Mouse (Mus musculus) forebrain, embryonic 15.5 days (tissue): Measurements from ENCODE around the gene Pml. TPM values are rescaled to one million over a fixed set of nuclear protein-coding genes. Genes with fewer than 3 reads are reported as not detected.
"Not testable (repeated sequence)": the region's sequence is repeated elsewhere in the genome, so short reads cannot be mapped to it uniquely, and the experiment has no call there.

Source experiments
- ATAC-seq: fragments of 200-750 bp; cut with Nextera tagmentation; replicated peaks from 2 replicates; pipeline ENCODE4 v1.8.0; 2017; ENCODE audit warnings: mild to moderate bottlenecking, moderate TSS enrichment, moderate library complexity
- H3K27ac ChIP-seq: fragments of 300-500 bp; sonication (generic); replicated peaks from 2 replicates; pipeline ENCODE4 v1.5.1; 2015; ENCODE audit warnings: mild to moderate bottlenecking, inconsistent platforms
- H3K27me3 ChIP-seq: fragments of 300-500 bp; sonication (generic); 2 replicates; pipeline ENCODE4 v1.6.1; 2015; ENCODE audit warnings: inconsistent platforms
- H3K36me3 ChIP-seq: fragments of 300-500 bp; sonication (generic); 2 replicates; pipeline ENCODE4 v1.6.1; 2015; ENCODE audit warnings: mild to moderate bottlenecking, inconsistent platforms
- H3K4me1 ChIP-seq: fragments of 300-500 bp; sonication (generic); 2 replicates; pipeline ENCODE4 v1.6.1; 2015; ENCODE audit warnings: inconsistent platforms
- H3K4me2 ChIP-seq: fragments of 300-500 bp; sonication (generic); replicated peaks from 2 replicates; pipeline ENCODE4 v1.6.1; 2015; ENCODE audit warnings: mild to moderate bottlenecking, inconsistent platforms
- H3K4me3 ChIP-seq: fragments of 300-500 bp; sonication (generic); 2 replicates; pipeline ENCODE4 v1.5.1; 2015; ENCODE audit warnings: mild to moderate bottlenecking, inconsistent platforms
- H3K9ac ChIP-seq: fragments of 300-500 bp; sonication (generic); replicated peaks from 2 replicates; pipeline ENCODE4 v1.6.1; 2015; ENCODE audit warnings: mild to moderate bottlenecking, inconsistent platforms
- H3K9me3 ChIP-seq: fragments of 300-500 bp; sonication (generic); 2 replicates; pipeline ENCODE4 v1.6.1; 2016; ENCODE audit warnings: inconsistent platforms
- WGBS: fragments of 180-500 bp; shearing (Covaris S2); methylation state at CpG from one replicate; pipeline ENCODE4 v1.1.7; 2015; ENCODE audit warnings: mixed read lengths; 5-methylcytosine and 5-hydroxymethylcytosine counted together
- polyA plus RNA-seq: library from polyadenylated mRNA; unstranded; fragments of >200 nt; fragmentation: Nextera tagmentation; extraction: Ambion mirVana; gene quantifications from 2 replicates; pipeline ENCODE4 v1.2.1, GENCODE M21; 2015

Pml gene
- polyA plus RNA-seq, 1 experiment from 2014 or later, result 7.5 TPM

GRCm38 (mm10) chr9:58268384-58269313 lies 19.1 kb upstream of the Pml start:
- ATAC-seq, result no peak
- Histone ChIP-seq H3K9me3 (no peaks in the 10 kb centered on the region), H3K36me3 (no peaks in the 10 kb centered on the region), H3K4me3 (no peak overlapping the region), H3K27ac (no peak overlapping the region), H3K4me1 (no peaks in the 10 kb centered on the region), H3K9ac (no peak overlapping the region), H3K27me3 (no peaks in the 10 kb centered on the region), H3K4me2 (no peak overlapping the region)
- WGBS, result 61% methylated on average over 12 of the region's 12 CpGs

DNA sequence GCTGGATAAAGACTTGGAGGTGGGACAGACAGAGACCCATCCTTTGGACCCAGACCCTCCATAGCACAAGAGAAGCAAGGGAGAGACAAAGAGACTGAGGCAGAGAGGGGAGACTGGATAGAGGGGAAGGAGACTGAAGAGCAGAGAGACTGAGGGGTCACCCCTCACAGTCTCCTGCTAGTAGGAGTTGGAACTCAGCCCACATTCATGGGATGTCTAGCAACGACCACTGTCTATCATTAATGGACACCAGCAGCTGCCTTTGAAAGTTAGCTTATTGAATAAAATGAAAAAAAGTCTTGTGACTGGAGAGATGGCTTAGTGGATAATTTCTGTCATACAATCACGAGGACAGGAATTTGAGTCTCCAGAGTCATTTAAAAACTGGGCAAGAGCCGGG lies 17.5 kb upstream of the Pml start:
- Histone ChIP-seq H3K4me3 (no peak overlapping the region), H3K4me1 (no peaks in the 10 kb centered on the region), H3K27ac (no peak overlapping the region), H3K36me3 (peaks cover 9% of the 10 kb centered on the region), H3K27me3 (no peaks in the 10 kb centered on the region), H3K9ac (no peak overlapping the region), H3K4me2 (no peak overlapping the region), H3K9me3 (no peaks in the 10 kb centered on the region)
- 74% methylated on average over 3 of the region's 3 CpGs for WGBS
- no peak for ATAC-seq

- ATAC-seq, result no peak
- H3K4me2 ChIP-seq, result no peak overlapping the region
- H3K9ac ChIP-seq, result no peak overlapping the region
- no peak overlapping the region for H3K27ac ChIP-seq
- H3K4me1 ChIP-seq, result no peaks in the 10 kb centered on the region
- WGBS, result 48% methylated on average over 4 of the region's 4 CpGs
- no peaks in the 10 kb centered on the region for H3K9me3 ChIP-seq
- peaks cover 14% of the 10 kb centered on the region for H3K36me3 ChIP-seq
- no peaks in the 10 kb centered on the region for H3K27me3 ChIP-seq
- no peak overlapping the region for H3K4me3 ChIP-seq
Observed at GRCm38 (mm10) chr9:58266571-58267011, 17.0 kb upstream of the Pml start.

- Histone ChIP-seq H3K4me2 (no peak overlapping the region), H3K36me3 (peaks cover 22% of the 10 kb centered on the region), H3K4me1 (no peaks in the 10 kb centered on the region), H3K9me3 (no peaks in the 10 kb centered on the region), H3K9ac (no peak overlapping the region), H3K27ac (no peak overlapping the region), H3K4me3 (no peak overlapping the region), H3K27me3 (no peaks in the 10 kb centered on the region)
- WGBS, result 84% methylated on average over 3 of the region's 3 CpGs
- ATAC-seq, result no peak
Observed at GRCm38 (mm10) chr9:58265368-58265767, 15.8 kb upstream of the Pml start.

DNA sequence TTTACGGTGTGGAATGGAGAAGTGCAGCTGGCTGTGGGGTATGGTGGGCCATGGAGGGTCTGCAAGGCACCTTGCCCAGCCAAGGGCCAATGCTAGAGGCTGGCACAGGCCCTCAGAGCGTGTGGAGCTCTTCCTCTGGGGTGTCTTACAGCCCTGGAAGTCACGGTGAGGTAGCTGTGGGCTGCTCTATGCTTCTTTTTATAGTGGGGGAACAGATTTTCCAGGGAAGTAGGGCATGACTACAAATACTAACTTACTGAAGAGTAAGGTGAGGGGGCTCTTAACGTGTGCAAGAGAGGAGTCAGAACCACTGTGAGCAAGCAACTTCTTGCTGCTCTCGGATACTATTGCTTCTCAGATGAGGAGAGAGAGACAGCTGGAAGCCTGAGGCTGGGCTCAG lies 12.9 kb upstream of the Pml start:
- H3K36me3 ChIP-seq, result peaks cover 46% of the 10 kb centered on the region
- H3K27ac ChIP-seq, result no peak overlapping the region

DNA sequence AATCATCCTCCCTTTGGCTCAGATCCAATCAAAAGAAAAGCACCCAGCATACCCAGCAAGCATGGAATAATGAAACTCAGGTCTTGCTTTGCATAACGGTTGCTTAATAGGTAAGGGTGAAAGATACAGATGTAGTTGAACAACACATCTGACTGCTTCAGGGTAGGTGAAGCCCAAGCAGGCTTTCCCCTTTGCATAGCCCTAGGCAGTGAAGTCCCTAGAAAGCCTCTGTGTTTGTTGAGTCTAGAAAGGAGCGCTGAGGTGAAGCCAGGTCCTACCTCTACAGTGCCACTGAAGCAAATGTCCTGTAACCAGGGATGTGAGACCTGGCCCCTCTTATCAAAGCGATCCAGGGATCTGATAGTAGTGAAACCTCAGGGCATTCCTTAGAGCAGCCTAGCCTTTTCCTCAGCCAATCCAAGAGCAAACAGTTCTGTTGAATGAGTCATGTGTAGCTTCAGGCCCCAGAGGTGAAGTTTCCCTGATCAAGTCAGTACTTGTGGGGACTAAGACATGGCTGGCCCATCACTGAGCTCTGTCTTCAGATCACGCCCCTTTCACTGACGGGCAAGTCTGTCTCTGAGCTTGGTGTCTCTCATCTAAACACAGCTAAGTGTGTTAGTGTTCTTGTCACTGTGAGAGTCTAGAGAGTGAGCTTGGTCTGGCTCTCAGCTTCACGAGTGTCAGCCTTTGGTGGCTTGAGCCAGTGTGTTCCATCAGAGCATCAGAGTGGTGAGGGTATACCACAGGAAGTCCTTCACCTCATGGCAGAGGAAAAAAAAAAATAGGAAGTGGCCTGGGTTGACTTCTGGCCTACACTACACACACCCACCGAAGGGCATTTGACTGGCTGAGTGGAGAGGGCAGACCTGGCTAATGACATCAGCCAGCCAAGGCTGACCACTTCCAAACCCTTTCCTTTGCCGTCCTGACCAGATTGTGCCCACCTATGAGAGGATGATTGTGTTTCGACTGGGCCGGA lies 6.4 kb upstream of the Pml start:
- Histone ChIP-seq H3K4me2 (no peak overlapping the region), H3K9me3 (no peaks in the 10 kb centered on the region), H3K4me1 (peaks cover 13% of the 10 kb centered on the region), H3K4me3 (no peak overlapping the region), H3K27me3 (no peaks in the 10 kb centered on the region), H3K36me3 (peaks cover 42% of the 10 kb centered on the region), H3K9ac (no peak overlapping the region), H3K27ac (no peak overlapping the region)
- WGBS, result 92% methylated on average over 10 of the region's 10 CpGs
- no peak for ATAC-seq

More for the DNA sequence above, 12.9 kb upstream of the Pml start:
- Histone ChIP-seq H3K9ac (no peak overlapping the region), H3K4me3 (no peak overlapping the region), H3K4me2 (no peak overlapping the region), H3K4me1 (no peaks in the 10 kb centered on the region), H3K27me3 (no peaks in the 10 kb centered on the region), H3K9me3 (no peaks in the 10 kb centered on the region)
- 94% methylated on average over 5 of the region's 5 CpGs for WGBS
- ATAC-seq, result no peak

- Histone ChIP-seq H3K4me2 (no peak overlapping the region), H3K4me3 (no peak overlapping the region), H3K4me1 (peaks cover 16% of the 10 kb centered on the region), H3K9me3 (no peaks in the 10 kb centered on the region), H3K9ac (no peak overlapping the region), H3K27me3 (no peaks in the 10 kb centered on the region), H3K27ac (no peak overlapping the region), H3K36me3 (peaks cover 35% of the 10 kb centered on the region)
- 58% methylated on average over 2 of the region's 2 CpGs for WGBS
- ATAC-seq, result no peak
Observed at GRCm38 (mm10) chr9:58255105-58255504, 5.5 kb upstream of the Pml start.

DNA sequence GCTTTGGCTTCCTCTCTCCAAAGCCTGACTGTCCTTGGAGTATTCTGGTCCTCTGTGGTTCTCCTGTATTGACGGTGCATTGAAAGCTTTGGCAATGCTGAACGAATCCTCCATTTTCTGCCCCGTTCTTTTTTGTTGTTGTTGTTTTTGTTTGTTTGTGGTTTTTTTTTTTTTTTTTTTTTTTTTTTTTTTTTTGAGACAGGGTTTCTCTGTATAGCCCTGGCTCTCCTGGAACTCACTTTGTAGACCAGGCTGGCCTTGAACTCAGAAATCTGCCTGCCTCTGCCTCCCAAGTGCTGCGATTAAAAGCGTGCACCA lies 4.2 kb upstream of the Pml start:
- Histone ChIP-seq H3K36me3 (peaks cover 24% of the 10 kb centered on the region), H3K27ac (peak overlapping the region; percentile 62; the same call in 1 of the 2 replicates), H3K4me2 (peak overlapping the region; percentile 82), H3K4me1 (peaks cover 29% of the 10 kb centered on the region), H3K4me3 (peak overlapping the region; percentile 83), H3K9ac (peak overlapping the region; percentile 87)
- not testable (repeated sequence) for H3K27me3 ChIP-seq, H3K9me3 ChIP-seq, ATAC-seq
- WGBS, result 77% methylated on average over 5 of the region's 5 CpGs

DNA sequence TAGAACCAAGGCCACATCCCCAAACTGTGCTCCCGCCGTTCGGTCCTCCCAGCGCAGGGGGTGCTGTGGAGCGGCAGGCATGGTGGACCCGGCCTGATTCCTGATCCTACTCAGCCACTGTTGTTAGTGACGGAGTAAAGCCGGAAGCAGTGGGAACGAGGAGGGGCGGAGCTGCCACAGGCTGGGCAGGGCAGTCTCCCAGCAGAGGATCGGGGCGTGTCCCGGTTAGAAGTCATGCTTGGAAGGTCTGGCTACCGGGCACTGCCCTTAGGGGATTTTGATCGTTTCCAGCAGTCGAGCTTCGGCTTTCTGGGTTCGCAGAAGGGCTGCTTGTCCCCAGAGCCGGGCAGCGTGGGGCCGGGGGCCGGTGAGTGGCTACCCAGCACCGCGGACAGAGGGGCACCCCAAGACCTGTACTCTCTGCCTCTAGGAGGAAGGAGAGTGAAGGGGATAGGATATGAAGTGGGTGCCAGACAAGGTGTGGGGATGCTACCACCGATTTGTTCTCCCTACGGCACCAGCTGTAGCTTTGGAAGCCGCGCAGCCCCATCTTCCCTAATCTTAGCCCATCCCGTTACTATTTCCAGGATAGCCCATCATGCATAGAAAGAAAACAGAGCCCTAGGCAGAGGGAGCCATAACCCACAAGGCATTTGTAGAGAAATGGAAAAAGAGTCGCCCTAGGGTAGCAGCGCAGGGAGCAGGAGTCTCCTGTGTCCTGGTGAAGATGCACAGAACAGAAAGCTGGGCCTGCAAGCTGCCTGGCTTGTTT lies 3.6 kb upstream of the Pml start, which contains the start of gene Stoml1:
Stoml1 (plus strand) TSS at position 132 of the 772 bp plus-strand sequence.
- peak within 1 kb of the TSS; percentile 83 for H3K4me3 ChIP-seq
- H3K4me1 ChIP-seq, result peaks cover 32% of the 10 kb centered on the region
- WGBS, result under 1% methylated on average over 31 of the region's 31 CpGs
- H3K27me3 ChIP-seq, result no peaks in the 10 kb centered on the region
- peak within 1 kb of the TSS; percentile 87 for H3K9ac ChIP-seq
- H3K27ac ChIP-seq, result peak within 1 kb of the TSS; percentile 62
- ATAC-seq, result peak; percentile 98
- H3K9me3 ChIP-seq, result no peaks in the 10 kb centered on the region
- peak within 1 kb of the TSS; percentile 82 for H3K4me2 ChIP-seq
- H3K36me3 ChIP-seq, result peaks cover 20% of the 10 kb centered on the region

DNA sequence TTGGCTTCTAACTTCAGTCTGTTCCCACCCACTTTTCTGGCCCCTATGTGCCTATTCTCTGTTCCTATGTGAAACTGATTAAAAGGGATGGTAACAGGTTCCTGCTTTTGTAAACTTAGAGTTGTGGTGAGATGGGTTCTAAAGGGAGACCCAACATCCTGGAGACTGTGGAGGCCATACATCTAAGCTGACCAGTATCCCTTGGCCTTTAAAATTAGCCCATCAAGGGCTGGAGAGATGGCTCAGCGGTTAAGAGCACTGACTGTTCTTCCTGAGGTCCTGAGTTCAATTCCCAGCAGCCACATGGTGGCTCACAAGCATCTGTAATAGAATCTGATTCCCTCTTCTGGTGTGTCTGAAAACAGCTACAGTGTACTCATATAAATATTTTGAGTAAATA lies 1.1 kb upstream of the Pml start:
- 91% methylated on average over 1 of the region's 1 CpGs for WGBS
- ATAC-seq, H3K4me2 ChIP-seq, H3K27ac ChIP-seq, H3K27me3 ChIP-seq, H3K9ac ChIP-seq, H3K9me3 ChIP-seq, H3K36me3 ChIP-seq, H3K4me3 ChIP-seq: not testable (repeated sequence)
- H3K4me1 ChIP-seq, result peaks cover 43% of the 10 kb centered on the region

GRCm38 (mm10) chr9:58250322-58250721 lies 736 bp upstream of the Pml start:
- Histone ChIP-seq H3K9me3 (no peaks in the 10 kb centered on the region), H3K27ac (no peak overlapping the region), H3K4me1 (peaks cover 43% of the 10 kb centered on the region)

More at GRCm38 (mm10) chr9:58250322-58250721, 736 bp upstream of the Pml start:
- no peak for ATAC-seq
- 76% methylated on average over 8 of the region's 8 CpGs for WGBS
- H3K4me2 ChIP-seq, result peak overlapping the region; percentile 51; the same call in 1 of the 2 replicates
- no peak overlapping the region for H3K4me3 ChIP-seq
- peak overlapping the region; percentile 51; the same call in 1 of the 2 replicates for H3K9ac ChIP-seq
- H3K36me3 ChIP-seq, result no peaks in the 10 kb centered on the region
- no peaks in the 10 kb centered on the region for H3K27me3 ChIP-seq
